Mouse (Mus musculus) ovary, postnatal 36 days (tissue): Measurements from ENCODE around the gene Hdac1.
"Not testable (repeated sequence)": the region's sequence is repeated elsewhere in the genome, so short reads cannot be mapped to it uniquely, and the experiment has no call there.

Experiments used
- DNase-seq: peaks from one replicate; pipeline ENCODE4 v3.0.0; 2022; ENCODE audit warnings: low spot score, mixed read lengths

Hdac1 gene

DNA sequence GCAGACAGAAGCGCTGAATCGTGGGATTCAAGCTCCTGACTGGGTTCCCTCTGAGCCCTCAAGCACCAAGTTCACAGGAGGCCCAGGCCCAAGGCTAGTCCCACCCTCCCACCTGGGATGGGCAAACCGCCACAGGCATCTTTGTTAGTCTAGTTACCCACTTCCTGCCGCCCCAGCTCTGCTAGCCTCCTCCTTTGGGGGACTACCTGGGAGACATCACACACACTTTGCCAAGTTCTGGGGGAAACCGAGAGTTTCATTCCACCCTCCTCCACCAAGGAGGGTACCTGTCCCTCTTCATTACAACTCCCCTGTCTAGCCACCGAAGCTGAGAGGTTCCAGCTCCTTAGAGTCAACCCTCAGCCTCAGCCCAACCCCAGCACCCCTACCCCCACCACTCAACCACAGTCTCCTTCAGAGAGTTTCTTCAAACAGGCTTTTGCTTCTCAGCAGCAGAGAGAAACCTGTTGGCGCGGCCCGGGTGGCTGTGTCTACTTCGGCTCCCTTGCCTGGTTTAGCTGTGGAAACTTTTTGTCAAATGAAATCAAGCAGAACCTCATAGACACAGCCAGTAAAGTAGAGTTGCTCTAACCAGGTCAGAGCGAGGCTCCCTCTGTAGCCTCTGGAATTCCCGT is 15.9 kb upstream of the Hdac1 start:
- no peak for DNase-seq

GRCm38 (mm10) chr4:129557256-129557808 is 14.8 kb upstream of the Hdac1 start:
- DNase-seq: no peak

- DNase-seq: peak; percentile 94
Measured at GRCm38 (mm10) chr4:129556532-129557223, 14.2 kb upstream of the Hdac1 start.

DNA sequence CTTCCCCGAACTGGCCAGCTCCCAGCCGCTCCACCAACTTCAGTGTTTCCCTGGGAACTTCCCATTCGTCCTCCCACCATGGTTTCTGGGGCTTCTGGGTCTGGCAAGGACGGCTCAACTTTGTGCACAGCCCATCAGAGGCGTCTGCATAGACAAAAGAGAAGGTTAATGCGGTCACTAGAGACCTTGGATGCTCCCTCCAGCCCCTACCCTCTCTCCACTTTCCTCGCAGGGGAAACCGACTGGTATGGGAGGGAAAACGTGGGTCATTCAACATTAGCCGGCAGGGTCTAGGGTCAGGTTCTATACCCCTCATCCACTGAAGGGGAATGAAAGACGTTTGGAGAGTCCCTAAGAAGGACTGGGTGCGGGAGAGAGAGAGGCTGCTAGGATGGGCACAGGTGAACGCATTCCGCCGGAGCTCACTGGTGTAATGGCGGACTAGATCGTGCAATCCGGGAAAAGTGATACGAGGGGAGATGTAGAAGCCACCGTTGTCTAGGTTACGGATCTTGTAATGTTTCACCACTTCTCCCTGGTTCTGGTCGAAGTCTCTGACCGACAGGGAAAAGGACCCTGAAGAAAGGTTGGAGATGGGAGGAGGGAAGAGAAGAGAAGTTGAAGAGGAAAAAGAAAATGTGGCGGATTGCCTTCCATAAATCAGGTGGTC is 13.5 kb upstream of the Hdac1 start:
- DNase-seq: peak; percentile 24

DNA sequence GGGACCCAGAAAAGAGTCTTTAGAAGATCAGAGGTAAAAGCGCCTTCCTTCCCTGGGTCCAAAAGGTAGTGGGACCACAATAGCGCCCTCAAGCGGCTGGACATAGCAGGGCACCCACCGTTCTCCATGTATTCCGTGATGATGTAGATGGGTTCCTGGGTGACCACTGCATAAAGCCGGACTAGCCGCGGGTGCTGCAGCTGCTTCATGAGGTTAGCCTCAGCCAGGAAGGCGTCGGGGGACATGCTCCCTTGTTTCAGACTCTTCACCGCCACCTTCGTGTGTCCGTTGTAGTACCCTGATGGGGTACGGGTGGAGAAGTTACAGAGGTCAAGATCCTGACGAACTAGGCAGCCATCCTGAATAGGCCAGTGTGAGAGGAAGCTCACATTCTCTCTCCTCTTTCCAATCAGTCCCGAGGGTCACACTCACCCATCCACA is 12.9 kb upstream of the Hdac1 start:
- peak; percentile 64 for DNase-seq

- DNase-seq: not testable (repeated sequence)
Measured at GRCm38 (mm10) chr4:129554512-129554911, 12.0 kb upstream of the Hdac1 start.

- no peak for DNase-seq
Measured at GRCm38 (mm10) chr4:129550295-129550694, 7.8 kb upstream of the Hdac1 start.

GRCm38 (mm10) chr4:129549306-129549705 is 6.8 kb upstream of the Hdac1 start:
- DNase-seq: no peak

DNA sequence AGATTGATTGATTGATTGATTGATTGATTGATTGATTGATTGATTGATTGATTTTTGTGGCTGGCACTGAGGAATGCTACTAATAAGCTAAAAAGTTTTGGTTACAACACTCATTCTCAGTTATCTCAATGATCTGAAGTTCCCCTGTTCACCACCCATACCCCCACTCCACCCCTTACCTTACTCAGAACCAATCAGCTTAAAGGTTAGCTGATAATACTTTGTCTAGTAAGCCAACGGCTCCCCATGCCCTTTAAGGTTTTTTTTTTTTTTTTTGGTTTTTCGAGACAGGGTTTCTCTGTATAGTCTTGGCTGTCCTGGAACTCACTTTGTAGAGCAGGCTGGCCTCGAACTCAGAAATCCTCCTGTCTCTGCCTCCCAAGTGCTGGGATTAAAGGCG is 5.1 kb upstream of the Hdac1 start:
- DNase-seq: not testable (repeated sequence)

DNA sequence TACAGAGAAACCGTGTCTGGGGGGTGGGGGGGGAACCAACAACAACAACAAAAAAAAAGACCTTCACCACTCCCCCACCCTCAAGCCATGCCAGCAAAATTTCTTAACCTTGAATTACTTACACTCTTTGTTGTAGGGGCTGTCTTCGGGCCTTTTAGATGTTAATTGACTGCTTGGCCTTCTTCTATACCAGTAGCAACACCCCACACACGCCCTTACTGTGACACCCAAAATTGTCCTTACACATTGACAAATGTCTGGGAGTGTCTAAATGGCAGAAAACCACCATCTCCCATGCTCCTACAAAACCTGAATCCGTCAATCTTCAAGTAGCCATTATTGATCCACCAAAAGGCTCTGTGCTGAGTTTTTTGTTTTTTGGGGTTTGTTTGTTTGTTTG is 1.6 kb upstream of the Hdac1 start:
- DNase-seq: no peak

DNA sequence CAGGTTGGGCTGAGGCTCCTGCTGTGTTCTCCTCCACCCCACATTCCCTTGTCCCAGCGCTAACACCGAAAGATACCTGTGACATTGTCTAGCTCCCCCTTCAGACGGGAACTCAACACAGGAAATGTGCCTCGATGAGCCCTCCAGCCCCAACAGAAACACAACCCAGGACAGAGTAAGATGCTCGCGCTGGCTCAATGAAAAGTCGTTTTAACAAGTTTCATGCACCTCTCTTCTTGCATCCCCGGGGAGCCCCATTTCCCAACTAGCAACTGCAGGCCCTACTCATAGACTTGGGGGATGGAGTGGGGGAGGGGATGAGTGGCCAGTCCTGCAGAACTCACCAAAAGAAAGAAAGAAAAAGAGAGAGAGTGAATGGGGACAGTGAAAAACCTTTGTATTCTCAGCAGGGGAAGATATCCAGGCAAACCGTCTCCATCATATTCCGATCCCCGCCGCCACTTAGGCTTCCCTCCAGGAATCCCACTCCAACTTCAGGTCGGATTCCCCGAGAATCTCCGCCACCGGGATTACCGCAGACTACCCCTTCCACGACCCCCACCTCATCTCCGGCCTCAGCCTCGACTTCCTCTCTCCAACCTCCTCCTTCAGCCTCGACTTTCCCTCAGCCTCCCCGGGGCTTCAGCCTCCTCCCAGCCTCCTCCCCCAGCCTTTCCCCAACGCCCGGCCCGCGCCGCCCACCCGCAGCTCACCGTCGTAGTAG is 483 bp downstream of the Hdac1 start:
- peak; percentile 10 for DNase-seq

GRCm38 (mm10) chr4:129540012-129540411 is 2.5 kb downstream of the Hdac1 start:
- DNase-seq: no peak

DNA sequence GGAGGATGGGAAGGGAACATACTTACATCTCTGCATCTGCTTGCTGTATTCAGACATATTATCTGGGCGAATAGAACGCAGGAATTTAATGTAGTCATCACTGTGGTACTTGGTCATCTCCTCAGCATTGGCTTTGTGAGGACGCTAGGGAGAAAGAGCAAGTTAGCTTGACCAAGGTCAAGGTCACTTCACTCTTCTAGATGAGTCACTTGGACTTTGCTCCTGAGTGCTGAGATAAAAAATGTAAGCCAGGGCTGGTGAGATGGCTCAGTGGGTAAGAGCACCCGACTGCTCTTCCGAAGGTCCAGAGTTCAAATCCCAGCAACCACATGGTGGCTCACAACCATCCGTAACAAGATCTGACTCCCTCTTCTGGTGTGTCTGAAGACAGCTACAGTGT is 13.6 kb downstream of the Hdac1 start:
- DNase-seq: not testable (repeated sequence)

DNA sequence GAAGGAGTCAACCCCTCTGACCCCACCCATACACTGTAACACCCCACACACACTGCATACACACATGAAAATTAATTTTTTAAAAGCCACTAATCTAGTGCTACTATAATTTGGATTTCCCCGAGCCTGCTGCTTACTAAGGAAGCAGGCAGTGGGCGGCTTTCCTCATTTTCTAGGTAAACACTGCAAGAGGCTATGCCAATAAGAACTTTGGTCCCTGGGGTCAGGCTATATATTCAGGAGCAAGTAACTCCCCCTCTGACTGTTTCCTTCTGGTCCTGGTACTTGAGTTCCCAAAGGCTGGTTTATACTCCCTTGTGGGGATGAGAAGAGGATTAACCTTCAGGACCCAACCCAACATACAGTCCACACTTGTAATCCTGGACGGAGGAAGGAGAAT is 16.6 kb downstream of the Hdac1 start:
- DNase-seq: no peak

GRCm38 (mm10) chr4:129525338-129525737 is 17.2 kb downstream of the Hdac1 start:
- DNase-seq: no peak

DNA sequence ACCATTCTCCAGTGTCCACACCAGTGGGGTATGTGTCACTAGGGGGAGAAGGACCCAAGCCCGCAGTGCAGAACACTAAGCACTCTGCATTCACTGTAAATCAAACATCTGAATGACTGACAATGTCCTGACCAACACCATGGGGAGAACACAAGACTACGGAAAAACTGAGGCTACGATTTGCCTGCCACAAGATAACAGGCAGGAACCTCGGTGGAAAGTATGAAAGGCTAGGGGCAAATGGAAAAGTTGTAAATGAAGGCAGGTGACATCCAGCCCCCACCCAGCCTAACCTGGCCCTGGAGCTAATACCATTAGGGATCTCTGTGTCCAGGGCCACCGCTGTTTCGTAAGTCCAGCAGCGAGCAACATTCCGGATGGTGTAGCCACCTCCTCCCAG is 24.0 kb downstream of the Hdac1 start:
- DNase-seq: no peak

- DNase-seq: no peak
Measured at GRCm38 (mm10) chr4:129516925-129517324, 25.6 kb downstream of the Hdac1 start.

DNA sequence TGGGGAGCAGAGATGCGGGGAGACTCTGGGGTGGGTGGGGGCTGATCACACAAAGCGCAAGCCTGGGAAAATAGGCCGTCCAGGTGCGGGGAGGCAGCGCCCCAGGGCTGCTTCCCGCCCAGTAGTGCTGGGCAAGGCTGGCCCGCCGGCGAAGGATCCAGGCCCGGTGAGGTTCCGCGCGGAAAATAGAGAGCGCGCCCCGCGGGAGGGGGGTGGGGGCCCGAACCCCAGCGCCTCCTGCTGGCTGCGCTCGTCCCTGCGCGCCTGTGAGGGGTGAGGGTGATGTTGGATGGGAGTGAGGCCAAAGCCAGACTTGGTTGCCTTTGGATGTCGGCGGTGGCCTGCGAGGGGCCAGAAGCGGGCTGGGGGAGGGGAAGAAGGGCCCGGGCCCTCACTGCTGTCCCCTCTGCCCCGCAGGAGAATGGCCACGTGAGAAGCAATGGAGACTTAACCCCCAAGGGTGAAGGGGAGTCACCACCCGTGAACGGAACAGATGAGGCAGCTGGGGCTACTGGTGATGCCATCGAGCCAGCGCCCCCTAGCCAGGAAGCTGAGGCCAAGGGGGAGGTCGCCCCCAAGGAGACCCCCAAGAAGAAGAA is 28.1 kb downstream of the Hdac1 start:
- peak; percentile 73 for DNase-seq

DNA sequence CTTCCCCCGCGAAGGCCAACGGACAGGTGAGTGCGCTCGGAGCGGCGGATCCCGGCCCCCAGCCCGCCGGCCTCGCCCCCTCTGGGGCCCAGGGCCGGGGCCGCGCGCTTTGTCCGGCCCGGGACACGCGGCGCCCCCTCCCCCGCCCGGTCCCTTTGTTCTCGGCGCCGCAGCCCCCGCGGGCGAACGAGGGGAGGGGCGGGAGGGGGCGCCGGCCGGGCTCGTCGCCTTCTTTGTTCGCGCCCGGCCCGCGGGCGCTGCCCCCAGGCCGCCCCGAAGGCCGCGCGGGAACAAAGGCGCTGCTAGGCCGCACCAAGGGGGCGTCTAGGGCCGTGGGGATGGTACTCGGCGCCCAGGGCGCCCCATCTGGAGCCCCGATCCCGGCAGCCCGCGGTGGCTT is 28.6 kb downstream of the Hdac1 start:
- DNase-seq: no peak

- DNase-seq: peak; percentile 93
Measured at GRCm38 (mm10) chr4:129513086-129513767, 29.3 kb downstream of the Hdac1 start, which contains the start of gene Marcksl1. Gene Marcksl1, plus strand, starts transcription at chr4:129513581.
